Mouse (Mus musculus): ENCODE results near the gene Galnt16. TPM values are rescaled to one million over a fixed set of nuclear protein-coding genes. Genes with fewer than 3 reads are reported as not detected.

Gene Galnt16
- polyA plus RNA-seq, 1 experiment from 2014 or later = 6.9 TPM

- Histone ChIP-seq H3K36me3 (peaks cover 16% of the 10 kb centered on the region; the same call in 1 of the 2 replicates), H3K27me3 (no peaks in the 10 kb centered on the region)
Measured at GRCm38 (mm10) chr12:80668391-80668790, 150.3 kb downstream of the Galnt16 start.

GRCm38 (mm10) chr12:80673170-80673569 is 155.1 kb downstream of the Galnt16 start:
- peaks cover 24% of the 10 kb centered on the region for H3K36me3 ChIP-seq
- no peak for ATAC-seq (replicated peaks; ENCODE audit: insufficient number of reproducible peaks, insufficient read depth, low FRiP score, low read depth)
- 12% methylated on average over 3 of the region's 3 CpGs for WGBS
- no peak overlapping the region for H3K9ac ChIP-seq
- no peaks in the 10 kb centered on the region for H3K4me1 ChIP-seq (replicated peaks)
- H3K4me3 ChIP-seq = no peak overlapping the region
- no peak overlapping the region for H3K4me2 ChIP-seq
- no peaks in the 10 kb centered on the region for H3K9me3 ChIP-seq (replicated peaks)
- no peak overlapping the region for H3K27ac ChIP-seq
- H3K27me3 ChIP-seq = no peaks in the 10 kb centered on the region

More at GRCm38 (mm10) chr12:80668391-80668790, 150.3 kb downstream of the Galnt16 start:
- Histone ChIP-seq H3K27ac (no peak overlapping the region), H3K9ac (no peak overlapping the region), H3K4me1 (replicated peaks) (no peaks in the 10 kb centered on the region), H3K4me3 (no peak overlapping the region), H3K4me2 (no peak overlapping the region), H3K9me3 (replicated peaks) (no peaks in the 10 kb centered on the region)
- ATAC-seq (replicated peaks; ENCODE audit: insufficient number of reproducible peaks, insufficient read depth, low FRiP score, low read depth) = no peak
- 70% methylated on average over 2 of the region's 2 CpGs for WGBS

Other genes with a start within 250 kb of the Galnt16 start
- 8.6 and 11.1 TPM in 2 replicates for gene Dcaf5, start 81.7 kb upstream of the Galnt16 start, polyA plus RNA-seq (2015; fragmentation: Nextera tagmentation; extraction: Ambion mirVana)
- 16.3 and 18.5 TPM in 2 replicates for gene Exd2, start 55.2 kb upstream of the Galnt16 start, polyA plus RNA-seq (2015; fragmentation: Nextera tagmentation; extraction: Ambion mirVana)
- 14.0 and 20.5 TPM in 2 replicates for gene Slc39a9, start 125.6 kb downstream of the Galnt16 start, polyA plus RNA-seq (2015; fragmentation: Nextera tagmentation; extraction: Ambion mirVana)
- gene Erh, start 126.1 kb downstream of the Galnt16 start, polyA plus RNA-seq (2015; fragmentation: Nextera tagmentation; extraction: Ambion mirVana) = 133 and 168 TPM in 2 replicates
- gene Plekhd1, start 174.3 kb downstream of the Galnt16 start, polyA plus RNA-seq (2015; fragmentation: Nextera tagmentation; extraction: Ambion mirVana) = 0.40 and 0.55 TPM in 2 replicates
- gene Ccdc177, start 242.4 kb downstream of the Galnt16 start, polyA plus RNA-seq (2015; fragmentation: Nextera tagmentation; extraction: Ambion mirVana) = not detected in 2 replicates